Mouse (Mus musculus): ENCODE data around the gene Adamts3. TPM values are rescaled to one million over a fixed set of nuclear protein-coding genes. Genes with fewer than 3 reads are reported as not detected.

Gene Adamts3
- total RNA-seq, 2 experiments from 2014 or later = not detected

GRCm38 (mm10) chr5:89727497-89728057 is 155.6 kb downstream of the Adamts3 start:
- ATAC-seq (replicated peaks; ENCODE audit: low FRiP score, poor library complexity, severe bottlenecking) = no peak

- ATAC-seq (replicated peaks; ENCODE audit: low FRiP score, poor library complexity, severe bottlenecking) = no peak
These were observed 168.6 kb downstream of the Adamts3 start for GRCm38 (mm10) chr5:89714552-89714951.

- no peak for ATAC-seq (replicated peaks; ENCODE audit: low FRiP score, poor library complexity, severe bottlenecking)
These were observed 171.8 kb downstream of the Adamts3 start for GRCm38 (mm10) chr5:89711116-89711859.

- no peak for ATAC-seq (replicated peaks; ENCODE audit: low FRiP score, poor library complexity, severe bottlenecking)
These were observed 173.7 kb downstream of the Adamts3 start for GRCm38 (mm10) chr5:89709459-89709858.

- no peak for ATAC-seq (replicated peaks; ENCODE audit: low FRiP score, poor library complexity, severe bottlenecking)
These were observed 178.9 kb downstream of the Adamts3 start for GRCm38 (mm10) chr5:89704264-89704663.

GRCm38 (mm10) chr5:89701241-89702007 is 181.7 kb downstream of the Adamts3 start:
- no peak for ATAC-seq (replicated peaks; ENCODE audit: low FRiP score, poor library complexity, severe bottlenecking)

- no peak for ATAC-seq (replicated peaks; ENCODE audit: low FRiP score, poor library complexity, severe bottlenecking)
These were observed 195.3 kb downstream of the Adamts3 start for GRCm38 (mm10) chr5:89687826-89688225.

- ATAC-seq (replicated peaks; ENCODE audit: low FRiP score, poor library complexity, severe bottlenecking) = no peak
These were observed 203.1 kb downstream of the Adamts3 start for GRCm38 (mm10) chr5:89679871-89680536.

GRCm38 (mm10) chr5:89678148-89678547 is 205.0 kb downstream of the Adamts3 start:
- ATAC-seq (replicated peaks; ENCODE audit: low FRiP score, poor library complexity, severe bottlenecking) = no peak

GRCm38 (mm10) chr5:89674066-89674848 is 208.9 kb downstream of the Adamts3 start:
- no peak for ATAC-seq (replicated peaks; ENCODE audit: low FRiP score, poor library complexity, severe bottlenecking)

GRCm38 (mm10) chr5:89672950-89673349 is 210.2 kb downstream of the Adamts3 start:
- no peak for ATAC-seq (replicated peaks; ENCODE audit: low FRiP score, poor library complexity, severe bottlenecking)

GRCm38 (mm10) chr5:89654327-89654726 is 228.8 kb downstream of the Adamts3 start:
- no peak for ATAC-seq (replicated peaks; ENCODE audit: low FRiP score, poor library complexity, severe bottlenecking)

- ATAC-seq (replicated peaks; ENCODE audit: low FRiP score, poor library complexity, severe bottlenecking) = no peak
These were observed 229.3 kb downstream of the Adamts3 start for GRCm38 (mm10) chr5:89653862-89654261.

- ATAC-seq (replicated peaks; ENCODE audit: low FRiP score, poor library complexity, severe bottlenecking) = no peak
These were observed 236.2 kb downstream of the Adamts3 start for GRCm38 (mm10) chr5:89646940-89647339.

GRCm38 (mm10) chr5:89635434-89635833 is 247.7 kb downstream of the Adamts3 start:
- no peak for ATAC-seq (replicated peaks; ENCODE audit: low FRiP score, poor library complexity, severe bottlenecking)

- no peak for ATAC-seq (replicated peaks; ENCODE audit: low FRiP score, poor library complexity, severe bottlenecking)
These were observed 251.5 kb downstream of the Adamts3 start for GRCm38 (mm10) chr5:89631599-89631998.

Data from erythroid progenitor cell, adult 5-6 weeks (primary cell).